ENCODE assay signal across 10 mouse cellular contexts in genomic region chr1:170058051-170058450, GRCm38 (mm10). TPM values are rescaled to one million over a fixed set of nuclear protein-coding genes. Genes with fewer than 3 reads are reported as not detected.
DNase-seq lines count a peak whose midpoint lies in the region; TF ChIP-seq lines count a peak whose summit lies in the region.
"Had no signal": no experiment of that assay in that cellular context is flagged by ENCODE, and none has a peak within 500 bp of the region (broad histone marks: within the 10 kb centered on the region; RNA-seq: fewer than 3 reads in every experiment).

No protein-coding gene starts in this region.

- DNase-seq in kidney, postnatal 36 days, result peak; percentile 21 to 34
- DNase-seq in kidney, postnatal 14 days, result no peak
- peak; percentile 80 for DNase-seq in MN1 (ENCODE audit: low spot score)
- peak; percentile 42 for DNase-seq in lung, postnatal 14 days
- DNase-seq in retina, embryonic 14.5 days (ENCODE audit: low spot score), result no peak
- DNase-seq in thymus, postnatal 25 days, result no peak
- DNase-seq: thymus, adult 2 months had no signal

- H3K4me1 ChIP-seq in embryonic fibroblast, embryonic 13.5 days (ENCODE audit: control insufficient read depth, insufficient read depth, low read length), result peaks cover 27% of the 10 kb centered on the region

- TF ChIP-seq CTCF in embryonic fibroblast, embryonic 13.5 days (IDR thresholded peaks at IDR 0.05; ENCODE audit: borderline replicate concordance, insufficient read depth, low read length), result no peak

- H3K4me3 ChIP-seq in embryonic fibroblast, embryonic 13.5 days (ENCODE audit: insufficient read depth, low read length), result no peak overlapping the region
- H3K4me3 ChIP-seq: limb, embryonic 12.5 days; lung, embryonic 15.5 days had no signal

- peak overlapping the region; percentile 44 for H3K27ac ChIP-seq in embryonic fibroblast, embryonic 13.5 days (ENCODE audit: insufficient read depth, low read length)
- H3K27ac ChIP-seq: limb, embryonic 12.5 days; lung, embryonic 15.5 days had no signal

- TF ChIP-seq POLR2A in embryonic fibroblast, embryonic 13.5 days (IDR thresholded peaks at IDR 0.05; ENCODE audit: low read depth, low read length), result no peak

RNA-seq across cellular contexts. Expression of gene Ddr2, which starts 52.5 kb away (rescaled TPM):
- 254 and 299 TPM in 2 replicates for polyA plus RNA-seq in embryonic fibroblast, embryonic 13.5 days (2011; ENCODE audit: insufficient read length, low read depth, missing spikeins)

Comparison
In these comparisons a context has a peak if more than half of its experiments do, and no peak if none do; other contexts are left out.
1. DNase-seq: peak in kidney, postnatal 36 days (2 of 2), MN1 (single experiment) and lung, postnatal 14 days (single experiment); none in kidney, postnatal 14 days (single experiment), retina, embryonic 14.5 days (single experiment) and thymus, postnatal 25 days (single experiment).